Mouse (Mus musculus): ENCODE measurements at regions not wholly inside any gene's neighbourhood (a gene's known extent, or its start where the extent isn't known, plus 50 kb on each side); places are given as distances from the start of the nearest gene placed in this dataset.

- DNase-seq (ENCODE audit: low read depth in 1 of 2, low spot score in 2 of 2): no peak
Observed at GRCm38 (mm10) chr3:40426070-40426469, 105.0 kb upstream of the Intu start.

GRCm38 (mm10) chr3:40428021-40428420 is 103.1 kb upstream of the Intu start:
- 84% methylated on average over 5 of the region's 5 CpGs for WGBS
- Histone ChIP-seq H3K27ac (ENCODE audit: insufficient read depth, low read length) (no peak overlapping the region), H3K36me3 (ENCODE audit: control insufficient read depth, insufficient read depth, low read length) (no peaks in the 10 kb centered on the region), H3K4me3 (ENCODE audit: extremely low read depth, insufficient read depth, insufficient read length) (no peak overlapping the region), H3K27me3 (ENCODE audit: control insufficient read depth, insufficient read depth, low read length) (no peaks in the 10 kb centered on the region), H3K4me1 (ENCODE audit: control insufficient read depth, insufficient read depth, insufficient read length) (no peaks in the 10 kb centered on the region)
- TF ChIP-seq CTCF (IDR thresholded peaks at IDR 0.05; ENCODE audit: extremely low read depth, insufficient read depth, insufficient read length, insufficient replicate concordance) (no peak), POLR2A (IDR thresholded peaks at IDR 0.05; ENCODE audit: low read depth, low read length) (no peak)
- no peak for DNase-seq (ENCODE audit: low read depth in 1 of 2, low spot score in 2 of 2)

More at GRCm38 (mm10) chr3:40426070-40426469, 105.0 kb upstream of the Intu start:
- WGBS: 89% methylated on average over 4 of the region's 4 CpGs
- no peak for TF ChIP-seq POLR2A (IDR thresholded peaks at IDR 0.05; ENCODE audit: low read depth, low read length)
- no peak for TF ChIP-seq CTCF (IDR thresholded peaks at IDR 0.05; ENCODE audit: extremely low read depth, insufficient read depth, insufficient read length, insufficient replicate concordance)
- Histone ChIP-seq H3K4me1 (ENCODE audit: control insufficient read depth, insufficient read depth, insufficient read length) (no peaks in the 10 kb centered on the region), H3K36me3 (ENCODE audit: control insufficient read depth, insufficient read depth, low read length) (no peaks in the 10 kb centered on the region), H3K4me3 (ENCODE audit: extremely low read depth, insufficient read depth, insufficient read length) (no peak overlapping the region), H3K27me3 (ENCODE audit: control insufficient read depth, insufficient read depth, low read length) (no peaks in the 10 kb centered on the region), H3K27ac (ENCODE audit: insufficient read depth, low read length) (no peak overlapping the region)

- Histone ChIP-seq H3K27me3 (ENCODE audit: control insufficient read depth, insufficient read depth, low read length) (no peaks in the 10 kb centered on the region), H3K27ac (ENCODE audit: insufficient read depth, low read length) (no peak overlapping the region), H3K4me1 (ENCODE audit: control insufficient read depth, insufficient read depth, insufficient read length) (no peaks in the 10 kb centered on the region), H3K36me3 (ENCODE audit: control insufficient read depth, insufficient read depth, low read length) (no peaks in the 10 kb centered on the region), H3K4me3 (ENCODE audit: extremely low read depth, insufficient read depth, insufficient read length) (no peak overlapping the region)
- WGBS: 83% methylated on average over 4 of the region's 4 CpGs
- TF ChIP-seq POLR2A (IDR thresholded peaks at IDR 0.05; ENCODE audit: low read depth, low read length) (no peak), CTCF (IDR thresholded peaks at IDR 0.05; ENCODE audit: extremely low read depth, insufficient read depth, insufficient read length, insufficient replicate concordance) (no peak)
- no peak for DNase-seq (ENCODE audit: low read depth in 1 of 2, low spot score in 2 of 2)
Observed at GRCm38 (mm10) chr3:40438251-40438650, 92.8 kb upstream of the Intu start.

GRCm38 (mm10) chr3:40441092-40442036 is 89.7 kb upstream of the Intu start:
- Histone ChIP-seq H3K27ac (ENCODE audit: insufficient read depth, low read length) (no peak overlapping the region), H3K4me3 (ENCODE audit: extremely low read depth, insufficient read depth, insufficient read length) (no peak overlapping the region), H3K4me1 (ENCODE audit: control insufficient read depth, insufficient read depth, insufficient read length) (no peaks in the 10 kb centered on the region), H3K27me3 (ENCODE audit: control insufficient read depth, insufficient read depth, low read length) (no peaks in the 10 kb centered on the region), H3K36me3 (ENCODE audit: control insufficient read depth, insufficient read depth, low read length) (no peaks in the 10 kb centered on the region)
- WGBS: 40% methylated on average over 14 of the region's 14 CpGs
- no peak for DNase-seq (ENCODE audit: low read depth in 1 of 2, low spot score in 2 of 2)
- no peak for TF ChIP-seq CTCF (IDR thresholded peaks at IDR 0.05; ENCODE audit: extremely low read depth, insufficient read depth, insufficient read length, insufficient replicate concordance)
- TF ChIP-seq POLR2A (IDR thresholded peaks at IDR 0.05; ENCODE audit: low read depth, low read length): no peak

GRCm38 (mm10) chr3:40443788-40444595 is 87.1 kb upstream of the Intu start:
- no peak for DNase-seq (ENCODE audit: low read depth in 1 of 2, low spot score in 2 of 2)
- no peak overlapping the region for H3K4me3 ChIP-seq (ENCODE audit: extremely low read depth, insufficient read depth, insufficient read length)
- TF ChIP-seq POLR2A (IDR thresholded peaks at IDR 0.05; ENCODE audit: low read depth, low read length) (no peak), CTCF (IDR thresholded peaks at IDR 0.05; ENCODE audit: extremely low read depth, insufficient read depth, insufficient read length, insufficient replicate concordance) (peak; percentile 52; the same call in 1 of the 2 replicates)
- 43% methylated on average over 20 of the region's 20 CpGs for WGBS
- H3K4me1 ChIP-seq (ENCODE audit: control insufficient read depth, insufficient read depth, insufficient read length): no peaks in the 10 kb centered on the region
- no peaks in the 10 kb centered on the region for H3K36me3 ChIP-seq (ENCODE audit: control insufficient read depth, insufficient read depth, low read length)
- no peaks in the 10 kb centered on the region for H3K27me3 ChIP-seq (ENCODE audit: control insufficient read depth, insufficient read depth, low read length)
- H3K27ac ChIP-seq (ENCODE audit: insufficient read depth, low read length): no peak overlapping the region

DNA sequence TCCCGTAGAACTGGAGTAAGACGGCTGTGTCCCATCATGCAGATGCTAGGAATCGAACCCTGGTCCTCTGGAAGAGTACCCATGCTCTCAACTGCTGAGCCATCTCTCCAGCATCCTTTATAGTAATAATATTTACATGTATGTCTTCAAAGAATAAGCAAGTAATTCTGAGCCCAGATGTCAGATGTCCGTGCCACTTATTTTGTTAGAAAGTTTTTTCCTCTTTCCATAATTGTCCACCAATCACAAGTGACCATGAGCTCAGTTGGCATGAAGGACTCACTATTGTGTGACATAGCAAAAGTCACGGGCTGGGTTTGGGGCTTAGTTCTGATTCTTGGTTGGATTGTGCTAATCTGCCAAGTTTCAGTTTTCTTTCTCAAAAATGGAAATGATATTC is 78.1 kb upstream of the Intu start:
- Histone ChIP-seq H3K36me3 (ENCODE audit: control insufficient read depth, insufficient read depth, low read length) (no peaks in the 10 kb centered on the region), H3K4me1 (ENCODE audit: control insufficient read depth, insufficient read depth, insufficient read length) (no peaks in the 10 kb centered on the region), H3K27me3 (ENCODE audit: control insufficient read depth, insufficient read depth, low read length) (no peaks in the 10 kb centered on the region), H3K27ac (ENCODE audit: insufficient read depth, low read length) (no peak overlapping the region), H3K4me3 (ENCODE audit: extremely low read depth, insufficient read depth, insufficient read length) (no peak overlapping the region)
- WGBS: 82% methylated on average over 5 of the region's 5 CpGs
- DNase-seq (ENCODE audit: low read depth in 1 of 2, low spot score in 2 of 2): no peak
- TF ChIP-seq POLR2A (IDR thresholded peaks at IDR 0.05; ENCODE audit: low read depth, low read length) (no peak), CTCF (IDR thresholded peaks at IDR 0.05; ENCODE audit: extremely low read depth, insufficient read depth, insufficient read length, insufficient replicate concordance) (no peak)

Measured in spleen, adult 2 months (tissue).